Mouse (Mus musculus) hindbrain, postnatal 0 days (tissue): ENCODE data around the gene Fyco1. TPM values are rescaled to one million over a fixed set of nuclear protein-coding genes. Genes with fewer than 3 reads are reported as not detected.
"Not testable (repeated sequence)": the region's sequence is repeated elsewhere in the genome, so short reads cannot be mapped to it uniquely, and the experiment has no call there.

Experiments used
- ATAC-seq: fragments of 200-750 bp; cut with Nextera tagmentation; 2 replicates; pipeline ENCODE4 v1.8.0; 2017; ENCODE audit warnings: mild to moderate bottlenecking, moderate TSS enrichment, moderate library complexity
- DNase-seq: peaks from one replicate; pipeline ENCODE4 v3.0.0-alpha.2; 2015; ENCODE audit warnings: low spot score
- H3K27ac ChIP-seq: fragments of 300-500 bp; sonication (generic); 2 replicates; pipeline ENCODE4 v1.5.1; 2014; ENCODE audit warnings: mild to moderate bottlenecking
- H3K27me3 ChIP-seq: fragments of 300-500 bp; sonication (generic); 2 replicates; pipeline ENCODE4 v1.6.1; 2014; ENCODE audit warnings: low read length, mixed read lengths; ENCODE audit not compliant: insufficient read depth
- H3K36me3 ChIP-seq: fragments of 300-500 bp; sonication (generic); 2 replicates; pipeline ENCODE4 v1.6.1; 2014; ENCODE audit warnings: low read length, mixed read lengths; ENCODE audit not compliant: insufficient read depth
- H3K4me1 ChIP-seq: fragments of 300-500 bp; sonication (generic); 2 replicates; pipeline ENCODE4 v1.6.1; 2014; ENCODE audit warnings: antibody characterized with exemption, low read length, mixed read lengths; ENCODE audit not compliant: insufficient read depth
- H3K4me2 ChIP-seq: fragments of 300-500 bp; sonication (generic); 2 replicates; pipeline ENCODE4 v1.6.1; 2014; ENCODE audit warnings: low read depth, mild to moderate bottlenecking, low read length, moderate library complexity, mixed read lengths
- H3K4me3 ChIP-seq: fragments of 300-500 bp; sonication (generic); 2 replicates; pipeline ENCODE4 v1.5.1; 2014; ENCODE audit warnings: low read length
- H3K9ac ChIP-seq: fragments of 300-500 bp; sonication (generic); replicated peaks from 2 replicates; pipeline ENCODE4 v1.6.1; 2014; ENCODE audit warnings: mild to moderate bottlenecking, low read length, moderate library complexity, mixed read lengths
- H3K9me3 ChIP-seq: fragments of 300-500 bp; sonication (generic); 2 replicates; pipeline ENCODE4 v1.6.1; 2016; ENCODE audit warnings: low read length, mixed read lengths
- CTCF ChIP-seq: IDR thresholded peaks from 2 replicates; pipeline ENCODE4 v1.5.1; 2016; ENCODE audit warnings: antibody characterized with exemption, control low read depth, low read depth
- WGBS: fragments of 180-500 bp; shearing (Covaris S2); extraction: QIAGEN DNeasy Blood & Tissue Kit; methylation state at CpG from one replicate; pipeline ENCODE4 v1.1.7; 2014; 5-methylcytosine and 5-hydroxymethylcytosine counted together
- polyA plus RNA-seq: library from polyadenylated mRNA; unstranded; fragments of >200 nt; fragmentation: Nextera tagmentation; extraction: Ambion mirVana; gene quantifications from 2 replicates; pipeline ENCODE4 v1.2.1, GENCODE M21; 2015
- total RNA-seq: library from RNA; depleted of rRNA; stranded (reverse); fragments of >200 nt; gene quantifications from 2 replicates; pipeline ENCODE4 v1.2.3, GENCODE M21; 2014; rRNA removed

Gene Fyco1
- total and polyA plus RNA-seq, 2 experiments from 2014 or later = 8.2 to 11.9 TPM

GRCm38 (mm10) chr9:123758156-123758555 is 93.5 kb downstream of the Fyco1 start:
- H3K27me3 ChIP-seq = no peaks in the 10 kb centered on the region
- H3K4me3 ChIP-seq = no peak overlapping the region
- no peak for TF ChIP-seq CTCF

DNA sequence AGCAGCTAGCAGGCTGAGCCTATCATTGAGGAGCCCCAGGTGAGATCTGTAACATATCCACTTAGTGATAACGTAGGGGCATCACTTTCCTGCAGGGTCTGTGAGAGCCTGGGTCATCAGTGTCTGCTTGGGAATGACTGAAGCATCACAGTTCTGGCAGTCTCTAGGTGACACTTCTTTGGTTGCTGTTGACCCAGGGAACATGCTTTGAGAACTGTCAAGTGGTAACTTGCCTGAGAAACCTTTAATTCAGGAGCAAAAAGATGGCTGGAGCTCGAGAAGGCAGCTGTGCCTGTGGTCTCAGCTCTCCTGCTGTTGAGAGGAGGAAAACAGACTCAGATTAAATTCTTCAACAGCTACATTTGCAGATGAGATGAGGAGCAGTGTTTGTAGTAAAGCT is 94.4 kb downstream of the Fyco1 start:
- Histone ChIP-seq H3K4me3 (no peak overlapping the region), H3K36me3 (no peaks in the 10 kb centered on the region), H3K4me2 (no peak overlapping the region), H3K4me1 (no peaks in the 10 kb centered on the region), H3K27ac (no peak overlapping the region), H3K27me3 (no peaks in the 10 kb centered on the region), H3K9ac (no peak overlapping the region), H3K9me3 (no peaks in the 10 kb centered on the region)
- DNase-seq (no peak), ATAC-seq (no peak)
- TF ChIP-seq CTCF = no peak
- 60% methylated on average over 2 of the region's 2 CpGs for WGBS

More at GRCm38 (mm10) chr9:123758156-123758555, 93.5 kb downstream of the Fyco1 start:
- Histone ChIP-seq H3K4me2 (no peak overlapping the region), H3K4me1 (no peaks in the 10 kb centered on the region), H3K36me3 (no peaks in the 10 kb centered on the region), H3K27ac (no peak overlapping the region), H3K9me3 (no peaks in the 10 kb centered on the region), H3K9ac (no peak overlapping the region)
- 74% methylated on average over 1 of the region's 1 CpGs for WGBS
- no peak for ATAC-seq
- DNase-seq = no peak

GRCm38 (mm10) chr9:123756752-123757151 is 94.9 kb downstream of the Fyco1 start:
- ATAC-seq = no peak
- Histone ChIP-seq H3K27me3 (no peaks in the 10 kb centered on the region), H3K4me1 (no peaks in the 10 kb centered on the region), H3K4me2 (no peak overlapping the region), H3K9ac (no peak overlapping the region), H3K27ac (no peak overlapping the region), H3K4me3 (no peak overlapping the region), H3K9me3 (no peaks in the 10 kb centered on the region), H3K36me3 (no peaks in the 10 kb centered on the region)
- WGBS = 89% methylated on average over 3 of the region's 3 CpGs
- TF ChIP-seq CTCF = no peak
- no peak for DNase-seq

- H3K9ac ChIP-seq = no peak overlapping the region
- no peak overlapping the region for H3K27ac ChIP-seq
- ATAC-seq = no peak
- no peaks in the 10 kb centered on the region for H3K9me3 ChIP-seq
- TF ChIP-seq CTCF = no peak
- H3K4me3 ChIP-seq = no peak overlapping the region
- H3K36me3 ChIP-seq = no peaks in the 10 kb centered on the region
- DNase-seq = no peak
- no peaks in the 10 kb centered on the region for H3K27me3 ChIP-seq
- no peaks in the 10 kb centered on the region for H3K4me1 ChIP-seq
- H3K4me2 ChIP-seq = no peak overlapping the region
- WGBS = 96% methylated on average over 4 of the region's 4 CpGs
Observed at GRCm38 (mm10) chr9:123754333-123754732, 97.4 kb downstream of the Fyco1 start.

- not testable (repeated sequence) for H3K4me3 ChIP-seq, H3K27me3 ChIP-seq, H3K27ac ChIP-seq, H3K9me3 ChIP-seq, ATAC-seq, H3K4me2 ChIP-seq, H3K9ac ChIP-seq, H3K4me1 ChIP-seq, H3K36me3 ChIP-seq, DNase-seq
- WGBS = 93% methylated on average over 7 of the region's 8 CpGs
Observed at GRCm38 (mm10) chr9:123749687-123750086, 102.0 kb downstream of the Fyco1 start.

- 86% methylated on average over 4 of the region's 4 CpGs for WGBS
- no peak overlapping the region for H3K9ac ChIP-seq
- H3K4me3 ChIP-seq = no peak overlapping the region
- H3K9me3 ChIP-seq = no peaks in the 10 kb centered on the region
- ATAC-seq (no peak), DNase-seq (no peak)
- no peaks in the 10 kb centered on the region for H3K4me1 ChIP-seq
- H3K27ac ChIP-seq = no peak overlapping the region
- no peaks in the 10 kb centered on the region for H3K36me3 ChIP-seq
- no peaks in the 10 kb centered on the region for H3K27me3 ChIP-seq
- TF ChIP-seq CTCF = no peak
- H3K4me2 ChIP-seq = no peak overlapping the region
Observed at GRCm38 (mm10) chr9:123740799-123741198, 110.9 kb downstream of the Fyco1 start.

Other genes with a start within 250 kb of the Fyco1 start
- gene Slc6a20b, start 219.3 kb downstream of the Fyco1 start, total RNA-seq = 0.14 and 0.68 TPM in 2 replicates
- gene Slc6a20b, start 219.3 kb downstream of the Fyco1 start, polyA plus RNA-seq = 0.44 and 0.45 TPM in 2 replicates
- gene Ccr9, start 173.5 kb downstream of the Fyco1 start, total RNA-seq = 0.10 and 0.90 TPM in 2 replicates
- 0.35 and 0.55 TPM in 2 replicates for gene Ccr9, start 173.5 kb downstream of the Fyco1 start, polyA plus RNA-seq
- 38.3 and 60.8 TPM in 2 replicates for gene Slc6a20a, start 173.0 kb downstream of the Fyco1 start, total RNA-seq
- gene Slc6a20a, start 173.0 kb downstream of the Fyco1 start, polyA plus RNA-seq = 38.2 and 38.6 TPM in 2 replicates
- gene Lztfl1, start 134.2 kb downstream of the Fyco1 start, total RNA-seq = 18.6 and 21.4 TPM in 2 replicates
- 43.3 and 49.0 TPM in 2 replicates for gene Lztfl1, start 134.2 kb downstream of the Fyco1 start, polyA plus RNA-seq
- not detected in 2 replicates for gene Cxcr6, start 45.4 kb downstream of the Fyco1 start, total RNA-seq
- gene Cxcr6, start 45.4 kb downstream of the Fyco1 start, polyA plus RNA-seq = 0.18 TPM in 1 of 2 replicates, not detected in the other
- gene Xcr1, start 10.1 kb upstream of the Fyco1 start, total RNA-seq = not detected in 2 replicates
- 0.05 and 0.10 TPM in 2 replicates for gene Xcr1, start 10.1 kb upstream of the Fyco1 start, polyA plus RNA-seq
- 0.21 and 0.86 TPM in 2 replicates for gene Ccr1, start 116.8 kb upstream of the Fyco1 start, total RNA-seq
- 0.63 and 0.66 TPM in 2 replicates for gene Ccr1, start 116.8 kb upstream of the Fyco1 start, polyA plus RNA-seq
- not detected in 2 replicates for gene Ccr1l1, start 126.5 kb upstream of the Fyco1 start, total RNA-seq
- gene Ccr1l1, start 126.5 kb upstream of the Fyco1 start, polyA plus RNA-seq = not detected in 2 replicates
- gene Ccr3, start 170.1 kb upstream of the Fyco1 start, total RNA-seq = not detected in 2 replicates
- not detected in 2 replicates for gene Ccr3, start 170.1 kb upstream of the Fyco1 start, polyA plus RNA-seq